Mouse (Mus musculus) embryonic facial prominence, embryonic 15.5 days (tissue): ENCODE results near the gene Prss50. TPM values are rescaled to one million over a fixed set of nuclear protein-coding genes. Genes with fewer than 3 reads are reported as not detected.

Experiments used
- ATAC-seq: fragments of 200-750 bp; cut with Nextera tagmentation; 2 replicates; pipeline ENCODE4 v1.8.0; 2017; ENCODE audit warnings: low read depth, moderate TSS enrichment; ENCODE audit not compliant: insufficient number of reproducible peaks, low FRiP score, low TSS enrichment
- H3K27ac ChIP-seq: fragments of 300-500 bp; sonication (generic); replicated peaks from 2 replicates; pipeline ENCODE4 v1.5.1; 2015; ENCODE audit warnings: mild to moderate bottlenecking, inconsistent platforms
- H3K27me3 ChIP-seq: fragments of 300-500 bp; sonication (generic); 2 replicates; pipeline ENCODE4 v1.6.1; 2015; ENCODE audit warnings: inconsistent platforms
- H3K36me3 ChIP-seq: fragments of 300-500 bp; sonication (generic); 2 replicates; pipeline ENCODE4 v1.6.1; 2015; ENCODE audit warnings: mild to moderate bottlenecking, inconsistent platforms
- H3K4me1 ChIP-seq: fragments of 300-500 bp; sonication (generic); 2 replicates; pipeline ENCODE4 v1.6.1; 2015; ENCODE audit warnings: inconsistent platforms
- H3K4me2 ChIP-seq: fragments of 300-500 bp; sonication (generic); replicated peaks from 2 replicates; pipeline ENCODE4 v1.6.1; 2015; ENCODE audit warnings: mild to moderate bottlenecking, inconsistent platforms
- H3K4me3 ChIP-seq: fragments of 300-500 bp; sonication (generic); replicated peaks from 2 replicates; pipeline ENCODE4 v1.5.1; 2015; ENCODE audit warnings: mild to moderate bottlenecking, inconsistent platforms
- H3K9ac ChIP-seq: fragments of 300-500 bp; sonication (generic); 2 replicates; pipeline ENCODE4 v1.6.1; 2015; ENCODE audit warnings: inconsistent platforms
- H3K9me3 ChIP-seq: fragments of 300-500 bp; sonication (generic); replicated peaks from 2 replicates; pipeline ENCODE4 v1.6.1; 2016; ENCODE audit warnings: inconsistent platforms
- WGBS: fragments of 180-500 bp; shearing (Covaris S2); methylation state at CpG from one replicate; pipeline ENCODE4 v1.1.7; 2015; 5-methylcytosine and 5-hydroxymethylcytosine counted together
- polyA plus RNA-seq: library from polyadenylated mRNA; unstranded; fragments of >200 nt; fragmentation: Nextera tagmentation; extraction: Ambion mirVana; gene quantifications from 2 replicates; pipeline ENCODE4 v1.2.1, GENCODE M21; 2015

Prss50 gene
- polyA plus RNA-seq, 1 experiment from 2014 or later = 0.81 TPM

DNA sequence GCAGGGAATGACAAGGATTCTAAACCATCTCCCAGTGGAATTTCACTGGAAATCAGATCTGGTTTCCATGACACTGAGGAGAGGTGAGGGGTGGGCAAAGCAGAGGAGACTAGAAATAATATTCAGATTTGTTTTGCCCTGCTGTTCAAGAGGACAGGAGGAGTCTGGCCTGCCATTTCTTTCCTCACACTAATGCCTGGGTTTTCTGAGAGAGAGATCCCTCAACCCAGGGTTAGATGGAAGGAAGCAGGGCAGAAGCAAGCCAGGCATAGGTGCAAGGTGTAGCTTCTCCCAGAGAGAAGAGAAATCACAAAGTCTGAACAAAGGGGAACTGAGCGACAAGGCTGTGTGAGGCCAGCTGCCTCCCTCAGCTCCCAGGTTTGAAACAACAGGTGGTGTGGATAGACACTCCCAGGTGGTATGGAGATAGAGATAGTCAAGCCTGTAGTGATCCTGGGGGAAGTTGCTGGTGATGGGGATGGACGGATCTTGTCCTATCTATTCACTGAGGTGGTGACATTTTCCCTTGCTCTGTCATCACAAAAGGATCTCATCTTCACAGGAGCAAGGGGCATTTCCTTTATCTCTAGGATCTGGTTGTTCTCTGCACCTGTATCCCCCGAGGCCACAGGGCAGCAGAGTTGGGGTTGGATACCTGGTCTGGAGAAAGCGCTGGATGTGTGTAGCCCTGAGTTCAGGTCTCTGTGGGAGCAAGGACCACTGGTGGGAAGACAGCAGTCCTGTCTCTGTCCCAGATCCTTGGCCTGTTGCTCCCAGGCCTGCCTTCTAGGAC is 50.3 kb downstream of the Prss50 start:
- Histone ChIP-seq H3K4me3 (no peak overlapping the region), H3K4me1 (0 out of 2 replicates have a peak, but pooled peaks cover 4% of the 10 kb centered on the region), H3K9ac (no peak overlapping the region), H3K9me3 (no peaks in the 10 kb centered on the region), H3K4me2 (no peak overlapping the region), H3K27ac (no peak overlapping the region), H3K27me3 (no peaks in the 10 kb centered on the region), H3K36me3 (no peaks in the 10 kb centered on the region)
- 77% methylated on average over 4 of the region's 4 CpGs for WGBS
- ATAC-seq = no peak

DNA sequence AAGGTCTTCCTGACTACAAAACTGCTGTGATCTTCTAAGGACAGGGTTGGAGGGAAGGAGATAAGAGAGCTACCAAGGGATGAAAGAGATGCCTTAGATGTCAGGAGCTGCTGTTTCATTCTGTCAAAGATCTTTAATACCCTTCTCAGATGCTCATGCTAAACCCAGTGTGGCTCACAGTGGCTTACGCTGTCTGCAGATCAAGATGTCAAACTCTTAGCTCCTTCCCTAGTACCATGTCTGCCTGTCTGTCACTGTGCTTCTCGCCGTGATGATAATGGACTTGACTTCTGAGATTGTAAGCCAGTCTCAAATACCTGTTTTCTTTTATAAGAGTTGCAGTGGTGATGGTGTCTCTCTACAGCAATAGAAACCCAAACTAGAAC is 50.9 kb downstream of the Prss50 start:
- 0 out of 2 replicates have a peak, but pooled peaks cover 4% of the 10 kb centered on the region for H3K4me1 ChIP-seq
- H3K4me2 ChIP-seq = no peak overlapping the region
- no peak for ATAC-seq
- H3K9me3 ChIP-seq = no peaks in the 10 kb centered on the region
- H3K9ac ChIP-seq = no peak overlapping the region
- H3K4me3 ChIP-seq = no peak overlapping the region
- WGBS = 90% methylated on average over 3 of the region's 3 CpGs
- H3K27ac ChIP-seq = no peak overlapping the region
- no peaks in the 10 kb centered on the region for H3K36me3 ChIP-seq
- no peaks in the 10 kb centered on the region for H3K27me3 ChIP-seq

DNA sequence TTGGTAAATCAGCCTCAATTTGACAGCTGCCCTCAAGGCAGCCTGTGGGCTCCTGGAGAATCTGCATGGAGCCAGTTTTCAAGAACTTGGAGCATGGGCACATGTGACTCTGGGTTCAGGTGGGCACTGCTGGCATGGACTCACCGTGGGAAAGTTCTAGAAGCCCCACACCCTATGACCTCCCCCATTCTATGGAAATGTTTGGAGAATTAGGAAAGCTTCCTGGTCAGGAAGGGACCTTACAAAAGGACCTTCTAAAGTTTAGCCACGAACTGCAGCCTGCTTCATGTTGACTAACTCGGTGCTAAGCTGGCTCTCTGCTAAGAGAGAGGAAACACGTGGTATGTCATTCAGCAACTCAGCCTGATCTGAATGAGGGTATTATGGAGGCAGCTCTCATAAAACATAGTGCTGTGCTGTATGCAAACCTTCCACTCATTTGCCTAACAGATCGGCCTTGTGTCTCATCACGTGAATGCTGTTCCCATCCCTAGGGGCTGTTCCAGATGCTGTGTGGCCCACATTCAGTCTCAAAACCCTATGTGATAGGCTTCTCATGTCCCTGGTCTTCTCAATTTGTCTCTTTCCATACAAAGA is 51.7 kb downstream of the Prss50 start:
- Histone ChIP-seq H3K36me3 (no peaks in the 10 kb centered on the region), H3K4me2 (no peak overlapping the region), H3K4me1 (0 out of 2 replicates have a peak, but pooled peaks cover 4% of the 10 kb centered on the region), H3K27ac (no peak overlapping the region), H3K4me3 (no peak overlapping the region), H3K9ac (no peak overlapping the region), H3K27me3 (no peaks in the 10 kb centered on the region), H3K9me3 (no peaks in the 10 kb centered on the region)
- WGBS = 61% methylated on average over 6 of the region's 6 CpGs
- no peak for ATAC-seq

Other genes starting within 250 kb of the Prss50 start
- 51.4 and 51.7 TPM in 2 replicates for gene Nradd, start 233.5 kb upstream of the Prss50 start, polyA plus RNA-seq
- 4.9 and 6.7 TPM in 2 replicates for gene Nbeal2, start 203.8 kb upstream of the Prss50 start, polyA plus RNA-seq
- 131 and 139 TPM in 2 replicates for gene Ccdc12, start 201.5 kb upstream of the Prss50 start, polyA plus RNA-seq
- gene Myl3, start 116.1 kb upstream of the Prss50 start, polyA plus RNA-seq = 7.5 and 8.5 TPM in 2 replicates
- gene Pth1r, start 110.8 kb upstream of the Prss50 start, polyA plus RNA-seq = 133 and 145 TPM in 2 replicates
- not detected in 2 replicates for gene Prss42, start 59.8 kb upstream of the Prss50 start, polyA plus RNA-seq
- gene Prss44, start 44.0 kb upstream of the Prss50 start, polyA plus RNA-seq = not detected in 2 replicates
- not detected in 2 replicates for gene Prss43, start 31.3 kb upstream of the Prss50 start, polyA plus RNA-seq
- not detected in 2 replicates for gene Prss45, start 23.4 kb upstream of the Prss50 start, polyA plus RNA-seq
- gene Prss46, start 13.5 kb upstream of the Prss50 start, polyA plus RNA-seq = 0.22 TPM in 1 of 2 replicates, not detected in the other
- gene Als2cl, start 21.9 kb downstream of the Prss50 start, polyA plus RNA-seq = 7.0 and 7.9 TPM in 2 replicates
- 5.7 and 9.1 TPM in 2 replicates for gene Tmie, start 22.1 kb downstream of the Prss50 start, polyA plus RNA-seq
- gene Fam240a, start 58.9 kb downstream of the Prss50 start, polyA plus RNA-seq = not detected in 2 replicates
- 0.42 and 0.45 TPM in 2 replicates for gene Tdgf1, start 88.2 kb downstream of the Prss50 start, polyA plus RNA-seq
- gene Lrrc2, start 93.6 kb downstream of the Prss50 start, polyA plus RNA-seq = 0.39 and 0.59 TPM in 2 replicates
- gene Rtp3, start 132.6 kb downstream of the Prss50 start, polyA plus RNA-seq = not detected in 2 replicates
- gene Ltf, start 161.3 kb downstream of the Prss50 start, polyA plus RNA-seq = 8.2 and 8.9 TPM in 2 replicates
- gene Ccrl2, start 199.6 kb downstream of the Prss50 start, polyA plus RNA-seq = 0.27 and 1.1 TPM in 2 replicates